Mouse (Mus musculus) ES-Bruce4 (cell line): ENCODE data around the gene Necab2. TPM values are rescaled to one million over a fixed set of nuclear protein-coding genes. Genes with fewer than 3 reads are reported as not detected.

Experiments
- H3K27ac ChIP-seq: 2 replicates; pipeline ENCODE4 v1.5.1; 2012; ENCODE audit warnings: low read length, inconsistent platforms; ENCODE audit not compliant: insufficient read depth
- H3K27me3 ChIP-seq: 2 replicates; pipeline ENCODE4 v1.6.1; 2012; ENCODE audit warnings: mild to moderate bottlenecking, low read length, inconsistent platforms; ENCODE audit not compliant: control insufficient read depth, poor library complexity, insufficient read depth, severe bottlenecking
- H3K36me3 ChIP-seq: 2 replicates; pipeline ENCODE4 v1.6.1; 2012; ENCODE audit warnings: inconsistent platforms, mild to moderate bottlenecking, low read length, moderate library complexity; ENCODE audit not compliant: control insufficient read depth, poor library complexity, insufficient read depth, severe bottlenecking
- H3K4me1 ChIP-seq: one replicate; pipeline ENCODE4 v1.8.1; 2011; ENCODE audit warnings: low read length; ENCODE audit not compliant: control insufficient read depth, insufficient read depth
- H3K4me3 ChIP-seq: 2 replicates; pipeline ENCODE4 v1.5.1; 2011; ENCODE audit warnings: low read depth, mild to moderate bottlenecking, low read length
- H3K9ac ChIP-seq: 2 replicates; pipeline ENCODE4 v1.6.1; 2012; ENCODE audit warnings: low read depth, mild to moderate bottlenecking, inconsistent platforms; ENCODE audit not compliant: poor library complexity, severe bottlenecking
- H3K9me3 ChIP-seq: replicated peaks from 2 replicates; pipeline ENCODE4 v1.6.1; 2012; ENCODE audit warnings: mild to moderate bottlenecking, low read length, inconsistent platforms; ENCODE audit not compliant: control insufficient read depth, poor library complexity, insufficient read depth, severe bottlenecking
- CTCF ChIP-seq: IDR thresholded peaks from one replicate; pipeline ENCODE4 v1.8.1; 2011; ENCODE audit warnings: low read depth, low read length
- EP300 ChIP-seq: IDR thresholded peaks from 2 replicates; pipeline ENCODE4 v1.6.1; 2011; ENCODE audit warnings: low read depth, low read length; ENCODE audit not compliant: insufficient read depth
- POLR2A ChIP-seq: IDR thresholded peaks from one replicate; pipeline ENCODE4 v1.8.1; 2011; ENCODE audit warnings: low read length; ENCODE audit not compliant: insufficient read depth
- polyA plus RNA-seq: library from polyadenylated mRNA; stranded (reverse); fragments of >200 nt; gene quantifications from 2 replicates; pipeline ENCODE4 v1.2.4, GENCODE M21; 2011; ENCODE audit warnings: low read depth; ENCODE audit not compliant: missing spikeins, insufficient read depth, insufficient read length

Gene Necab2
- polyA plus RNA-seq, 1 experiment = 3.8 TPM

DNA sequence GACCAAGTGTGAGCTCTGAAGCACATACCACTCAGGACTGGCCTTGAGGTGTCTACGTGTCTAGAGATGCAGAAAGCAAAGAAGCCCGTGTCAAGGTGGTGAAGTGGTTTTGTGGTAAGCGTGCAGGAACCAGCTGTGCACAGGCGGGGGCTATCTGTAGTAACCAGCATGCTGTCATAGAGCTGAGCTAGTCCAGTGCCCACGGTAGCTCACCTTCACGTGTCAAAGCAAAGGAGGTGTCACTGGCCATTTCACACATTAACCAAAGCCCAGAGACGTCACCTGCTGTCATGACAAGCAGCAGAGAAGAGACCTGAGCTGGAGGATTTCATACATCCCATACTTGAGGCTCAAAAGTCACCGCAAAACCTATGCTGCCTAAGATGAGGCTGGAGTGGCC, 59.6 kb downstream of the Necab2 start:
- Histone ChIP-seq H3K9me3 (no peaks in the 10 kb centered on the region), H3K27ac (no peak overlapping the region), H3K4me1 (peaks cover 7% of the 10 kb centered on the region), H3K9ac (no peak overlapping the region), H3K27me3 (no peaks in the 10 kb centered on the region), H3K36me3 (peaks cover 32% of the 10 kb centered on the region), H3K4me3 (no peak overlapping the region)
- TF ChIP-seq POLR2A (no peak), CTCF (no peak), EP300 (no peak)

DNA sequence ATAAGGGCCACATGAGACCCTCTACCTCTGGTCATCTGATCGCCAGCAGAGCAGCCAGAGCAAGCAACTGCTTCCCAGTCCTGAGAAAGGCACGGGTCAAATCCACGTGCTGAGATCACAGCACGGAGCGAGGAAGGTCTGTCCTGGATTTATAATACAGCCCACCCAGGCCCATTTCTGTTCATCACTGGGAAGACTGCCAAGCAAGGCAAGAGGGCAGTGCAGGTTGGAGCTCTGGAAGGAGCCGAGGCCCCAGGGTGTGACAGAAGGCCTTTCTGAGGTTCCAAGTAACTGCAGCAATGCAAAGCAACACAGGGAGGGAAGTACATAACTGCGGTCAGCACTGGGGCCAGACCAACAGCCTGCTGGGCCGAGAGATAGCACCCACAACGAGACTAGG, 64.0 kb downstream of the Necab2 start:
- peaks cover 2% of the 10 kb centered on the region for H3K4me1 ChIP-seq
- no peak overlapping the region for H3K4me3 ChIP-seq
- H3K36me3 ChIP-seq = peaks cover 63% of the 10 kb centered on the region
- TF ChIP-seq POLR2A = no peak
- no peak for TF ChIP-seq CTCF
- TF ChIP-seq EP300 = no peak
- H3K9ac ChIP-seq = no peak overlapping the region
- no peaks in the 10 kb centered on the region for H3K27me3 ChIP-seq
- no peaks in the 10 kb centered on the region for H3K9me3 ChIP-seq
- no peak overlapping the region for H3K27ac ChIP-seq

DNA sequence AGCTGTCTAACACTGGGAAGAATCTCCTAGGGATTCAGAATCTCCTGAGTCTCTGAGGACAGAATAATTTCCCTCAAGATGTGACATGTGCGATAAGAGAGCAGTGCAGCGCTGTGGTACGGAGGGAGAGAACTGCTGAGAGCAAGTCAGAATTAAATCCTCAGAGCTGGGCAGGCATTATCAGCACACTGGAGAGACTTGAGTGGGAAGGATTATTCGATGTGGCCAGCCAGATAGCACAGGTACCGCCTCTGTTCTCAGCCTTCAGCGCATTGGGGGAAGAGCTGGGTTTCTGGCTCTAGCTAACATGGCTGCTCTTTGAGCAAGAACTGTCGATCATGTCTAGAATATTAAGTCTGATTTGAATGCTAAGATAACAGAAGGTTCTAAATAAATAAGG, 65.2 kb downstream of the Necab2 start:
- TF ChIP-seq POLR2A (no peak), EP300 (no peak), CTCF (no peak)
- peaks cover 6% of the 10 kb centered on the region for H3K4me1 ChIP-seq
- H3K36me3 ChIP-seq = peaks cover 63% of the 10 kb centered on the region
- no peak overlapping the region for H3K9ac ChIP-seq
- no peaks in the 10 kb centered on the region for H3K27me3 ChIP-seq
- H3K27ac ChIP-seq = no peak overlapping the region
- H3K9me3 ChIP-seq = no peaks in the 10 kb centered on the region
- H3K4me3 ChIP-seq = no peak overlapping the region

DNA sequence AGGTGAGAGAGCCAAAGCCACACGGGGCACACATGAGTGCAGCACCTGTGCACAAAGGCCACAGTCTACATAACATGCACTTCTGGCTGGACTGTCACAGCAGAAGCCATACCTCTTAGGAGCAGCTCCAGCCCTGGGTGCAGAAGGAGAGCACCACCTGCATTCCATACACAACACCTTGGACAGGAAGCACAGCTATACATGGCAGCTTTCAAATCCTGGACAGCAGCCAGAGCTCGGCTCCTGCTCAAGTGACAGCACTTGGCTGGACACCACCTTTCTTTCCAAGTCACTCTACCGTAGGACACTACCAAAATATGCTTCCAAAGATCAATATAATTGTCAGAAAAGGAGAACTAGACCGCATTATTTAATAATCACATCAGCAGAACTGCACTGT, 66.9 kb downstream of the Necab2 start:
- H3K4me3 ChIP-seq = no peak overlapping the region
- no peaks in the 10 kb centered on the region for H3K9me3 ChIP-seq
- H3K4me1 ChIP-seq = peaks cover 6% of the 10 kb centered on the region
- no peak overlapping the region for H3K27ac ChIP-seq
- H3K27me3 ChIP-seq = no peaks in the 10 kb centered on the region
- TF ChIP-seq EP300 = no peak
- no peak for TF ChIP-seq CTCF
- no peak for TF ChIP-seq POLR2A
- no peak overlapping the region for H3K9ac ChIP-seq
- H3K36me3 ChIP-seq = peaks cover 65% of the 10 kb centered on the region

DNA sequence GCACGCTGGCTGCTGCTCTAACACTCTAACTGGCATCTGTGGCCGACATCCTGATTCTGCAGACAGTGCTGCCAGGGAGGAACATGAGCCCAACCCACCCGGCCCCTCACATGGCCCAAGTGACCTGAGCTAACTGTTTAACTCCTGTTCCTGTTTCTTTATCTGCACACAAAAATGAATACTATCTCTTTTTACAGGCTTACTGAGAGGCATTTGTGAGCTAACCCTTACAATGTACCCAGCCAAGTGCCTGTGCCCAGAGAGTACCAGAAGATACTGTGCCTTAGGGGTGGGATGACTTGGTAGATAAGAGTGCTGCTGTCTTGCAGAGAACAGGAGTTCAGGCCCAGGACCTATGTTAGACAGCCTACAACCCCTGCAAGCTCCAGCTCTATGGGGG, 68.4 kb downstream of the Necab2 start:
- TF ChIP-seq POLR2A (no peak), CTCF (no peak), EP300 (no peak)
- H3K9ac ChIP-seq = no peak overlapping the region

DNA sequence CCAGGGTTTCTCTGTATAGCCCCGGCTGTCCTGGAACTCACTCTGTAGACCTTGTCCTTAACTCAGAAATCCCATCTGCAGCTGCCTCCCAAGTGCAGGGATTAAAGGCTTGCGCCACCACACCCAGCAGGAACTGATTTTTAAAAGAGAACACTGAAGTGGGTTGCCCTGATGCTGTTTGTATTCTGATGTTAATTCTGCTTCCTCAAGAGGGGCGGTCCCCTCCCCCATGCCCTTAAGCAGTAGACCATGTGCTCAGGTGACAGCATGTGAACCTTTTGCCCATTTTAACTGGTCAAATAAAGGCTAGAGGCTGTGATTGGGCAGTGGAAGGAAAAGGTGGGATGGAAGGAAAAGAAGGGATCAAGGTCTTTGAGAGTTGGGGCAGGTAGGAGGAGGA, 69.2 kb downstream of the Necab2 start:
- Histone ChIP-seq H3K9me3 (no peaks in the 10 kb centered on the region), H3K27me3 (no peaks in the 10 kb centered on the region), H3K36me3 (peaks cover 59% of the 10 kb centered on the region), H3K4me3 (no peak overlapping the region), H3K4me1 (peaks cover 6% of the 10 kb centered on the region), H3K27ac (peak overlapping the region; percentile 81), H3K9ac (no peak overlapping the region)
- TF ChIP-seq POLR2A (no peak), CTCF (no peak), EP300 (peak; percentile 90)

More for the DNA sequence above, 68.4 kb downstream of the Necab2 start:
- peak overlapping the region; percentile 81 for H3K27ac ChIP-seq
- H3K36me3 ChIP-seq = peaks cover 63% of the 10 kb centered on the region
- H3K4me1 ChIP-seq = peaks cover 6% of the 10 kb centered on the region
- H3K9me3 ChIP-seq = no peaks in the 10 kb centered on the region
- no peaks in the 10 kb centered on the region for H3K27me3 ChIP-seq
- H3K4me3 ChIP-seq = no peak overlapping the region
